Mouse (Mus musculus) adrenal gland, postnatal 25 days (tissue): ENCODE measurements around the gene Stim1. TPM values are rescaled to one million over a fixed set of nuclear protein-coding genes. Genes with fewer than 3 reads are reported as not detected.

Experiments
- DNase-seq: peaks from one replicate; pipeline ENCODE4 v3.0.0; 2021; ENCODE audit warnings: mixed read lengths
- total RNA-seq: library from RNA; stranded (reverse); gene quantifications from 2 replicates; pipeline ENCODE4 v1.2.3, GENCODE M21; 2021

The Stim1 gene
- total RNA-seq, 1 experiment from 2014 or later: 65.8 TPM

DNA sequence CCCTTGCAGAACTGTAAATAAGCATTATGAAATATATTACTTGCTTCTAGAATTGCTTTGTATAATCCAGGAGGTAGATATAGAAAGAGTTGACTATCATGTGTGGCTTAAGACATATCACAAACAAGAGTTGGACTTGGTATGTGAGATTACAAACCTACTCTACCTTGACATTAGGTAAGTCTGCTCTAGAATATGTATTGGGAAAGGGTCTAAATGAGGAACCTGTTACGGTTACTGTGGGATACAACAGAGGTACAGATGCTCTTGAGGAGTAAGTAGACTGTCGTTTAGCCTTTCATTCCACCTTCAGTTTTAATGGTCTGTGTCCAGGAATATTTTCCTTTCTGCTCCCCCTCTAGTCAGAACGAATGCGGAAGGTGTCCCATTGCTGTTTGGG lies 34.9 kb downstream of the Stim1 start:
- DNase-seq: no peak

DNA sequence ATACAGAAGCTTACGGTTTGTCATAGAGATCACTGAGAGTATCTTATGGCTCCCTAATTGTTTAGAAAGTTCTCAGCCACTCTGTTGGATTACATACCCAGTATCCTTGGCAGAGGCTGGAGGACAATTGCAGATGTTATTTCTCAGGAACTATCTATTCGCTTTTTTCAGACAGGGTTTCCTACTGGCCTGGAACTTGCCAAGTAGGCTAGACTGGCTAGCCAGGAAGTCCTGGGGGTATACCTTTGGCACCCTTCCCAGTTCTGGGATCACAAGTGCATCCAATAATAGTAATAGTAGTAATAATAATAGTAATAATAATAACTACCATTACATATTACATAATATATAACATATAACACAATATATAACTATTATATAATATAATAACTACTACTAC lies 38.0 kb downstream of the Stim1 start:
- DNase-seq: no peak

DNA sequence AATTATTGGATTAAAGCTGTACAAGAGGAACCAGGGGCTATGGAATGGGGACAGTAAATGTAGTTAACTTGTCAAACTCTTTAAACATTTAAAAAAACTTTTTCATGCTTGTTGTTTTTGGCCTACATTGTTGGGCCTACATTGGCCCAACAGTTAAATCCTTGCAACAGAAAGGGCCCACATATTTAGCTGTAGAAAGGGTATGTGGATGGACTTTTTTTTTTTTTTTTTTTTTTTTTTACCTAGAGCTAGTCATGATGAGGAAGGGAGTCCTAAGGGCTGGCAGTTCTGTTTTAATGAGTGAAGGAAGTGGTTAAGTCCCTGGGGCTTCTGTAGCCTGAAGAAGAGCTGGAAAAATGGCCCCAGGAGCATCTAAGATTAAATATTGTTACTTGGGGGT lies 42.7 kb downstream of the Stim1 start:
- no peak for DNase-seq

DNA sequence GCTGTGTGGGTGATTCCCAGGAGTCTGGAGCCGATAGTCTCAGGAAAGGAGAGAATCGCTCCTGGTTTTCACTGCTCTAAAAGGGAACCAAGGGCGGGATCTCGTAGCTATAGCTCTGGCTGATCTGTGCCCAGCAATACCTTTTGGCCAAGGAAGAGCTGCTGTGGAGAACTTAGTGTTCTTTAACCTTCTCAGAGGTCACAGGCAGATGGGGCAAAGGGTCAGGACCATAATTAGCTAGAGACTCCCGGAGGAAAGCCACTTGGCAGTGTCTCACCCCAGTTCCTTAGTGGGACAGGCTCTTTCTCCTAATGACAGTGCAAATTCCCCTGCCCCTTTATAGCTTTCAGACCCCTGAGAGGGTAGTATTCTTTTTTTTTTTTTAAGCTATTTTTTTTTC lies 43.2 kb downstream of the Stim1 start:
- no peak for DNase-seq

DNA sequence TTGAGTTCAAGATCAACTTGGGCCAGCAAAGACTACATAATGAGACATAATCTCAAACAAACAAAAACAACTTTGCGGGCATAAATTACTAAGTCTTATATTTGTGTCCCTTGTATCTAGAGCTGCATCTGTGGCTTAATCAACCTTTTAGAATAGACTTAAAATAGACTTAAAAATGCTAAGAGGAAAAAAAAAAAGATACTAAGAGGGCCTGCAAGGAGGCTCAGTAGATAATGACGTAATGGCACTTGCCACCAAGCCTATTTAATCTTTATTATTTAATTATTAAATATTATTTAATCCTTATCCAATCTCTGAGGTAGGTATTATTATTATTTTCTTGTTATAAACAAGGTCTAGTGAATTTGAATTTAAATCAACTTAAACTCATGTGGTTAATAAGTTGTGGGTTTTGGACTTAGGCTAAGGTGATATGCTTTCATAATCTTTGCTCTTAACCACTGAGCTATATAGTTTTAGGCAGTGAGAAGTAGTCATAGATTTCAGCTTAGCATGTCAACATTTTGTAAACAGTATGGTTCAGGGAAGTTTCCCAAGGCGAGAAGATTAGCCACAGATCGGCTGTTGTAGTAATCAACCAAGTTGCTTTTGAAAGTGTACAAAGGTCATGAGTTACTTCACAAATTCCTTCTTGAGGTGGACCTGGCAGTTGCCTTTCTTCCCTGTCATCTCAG lies 45.4 kb downstream of the Stim1 start:
- DNase-seq: no peak

DNA sequence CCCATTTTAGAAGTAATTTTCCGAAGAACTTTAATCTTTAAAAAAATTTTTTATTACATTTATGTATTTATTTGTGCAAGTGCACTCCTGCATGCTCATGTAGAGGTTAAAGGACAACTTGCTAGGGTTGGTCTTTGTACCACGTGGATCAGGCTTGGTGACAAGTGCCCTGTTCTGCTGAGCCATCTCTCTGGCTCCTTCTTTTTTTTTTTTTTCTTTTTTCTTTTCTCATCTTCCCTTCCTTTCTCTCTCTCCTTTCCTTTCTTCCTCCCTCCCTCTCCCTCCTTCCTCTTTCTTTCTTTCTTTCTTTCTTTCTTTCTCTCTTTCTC lies 45.9 kb downstream of the Stim1 start:
- DNase-seq: no peak

DNA sequence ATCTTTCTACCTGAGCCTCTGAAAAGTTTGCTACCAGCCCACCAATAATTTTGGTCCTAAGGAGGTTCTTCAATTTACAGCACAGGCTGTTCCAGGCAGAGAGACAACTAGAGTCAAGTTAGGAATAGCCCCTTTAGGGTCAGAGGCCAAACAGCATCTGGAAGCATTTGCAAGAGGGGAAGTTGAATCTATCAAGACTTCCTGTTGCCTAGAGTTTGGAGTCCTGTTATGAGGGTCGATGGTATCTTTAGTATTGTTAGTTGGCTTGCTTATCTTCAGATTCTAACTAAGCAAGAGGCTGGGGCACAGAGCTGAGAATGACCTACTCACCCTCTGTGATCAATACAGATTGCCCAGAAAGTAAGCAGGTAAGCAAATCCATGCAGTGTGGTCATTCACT lies 46.5 kb downstream of the Stim1 start:
- DNase-seq: no peak

DNA sequence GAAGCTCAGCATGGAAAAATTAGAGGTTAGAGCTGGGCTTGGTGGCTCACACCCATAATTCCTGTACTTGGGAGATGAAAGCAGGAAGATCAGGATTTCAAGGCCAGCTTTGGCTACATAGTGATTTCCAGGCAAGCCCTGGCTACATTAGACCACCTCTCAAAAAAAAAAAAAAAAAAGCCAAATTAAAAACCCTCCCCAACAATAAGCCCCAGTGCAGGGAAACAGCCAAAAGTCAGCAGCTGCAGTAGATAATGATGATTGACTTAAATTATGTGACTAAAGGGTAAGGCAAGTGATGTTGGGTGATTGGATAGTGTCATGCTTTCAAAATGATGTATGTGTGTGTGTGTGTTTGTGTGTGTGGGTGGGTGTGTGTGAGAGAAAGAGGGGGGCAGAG lies 47.3 kb downstream of the Stim1 start:
- no peak for DNase-seq

DNA sequence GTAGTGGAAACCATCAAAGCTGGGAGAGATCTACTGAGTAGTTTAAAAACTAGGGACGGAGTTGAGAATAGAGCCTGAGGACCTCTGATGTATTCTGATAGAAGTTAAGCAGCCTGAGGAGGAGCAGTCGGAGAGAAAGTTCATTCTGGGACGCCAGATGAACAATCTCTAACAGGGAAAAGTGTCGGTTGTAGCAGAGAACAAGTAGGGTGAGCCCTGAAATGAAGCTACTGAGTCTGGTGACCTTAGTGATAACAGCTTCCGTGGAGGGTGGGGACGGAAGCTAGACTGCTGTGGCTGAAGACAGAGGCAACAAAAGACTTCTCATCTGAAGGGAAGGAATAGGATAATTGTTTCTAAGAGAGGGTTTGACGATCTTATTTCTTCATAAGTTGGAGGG lies 47.8 kb downstream of the Stim1 start:
- no peak for DNase-seq

DNA sequence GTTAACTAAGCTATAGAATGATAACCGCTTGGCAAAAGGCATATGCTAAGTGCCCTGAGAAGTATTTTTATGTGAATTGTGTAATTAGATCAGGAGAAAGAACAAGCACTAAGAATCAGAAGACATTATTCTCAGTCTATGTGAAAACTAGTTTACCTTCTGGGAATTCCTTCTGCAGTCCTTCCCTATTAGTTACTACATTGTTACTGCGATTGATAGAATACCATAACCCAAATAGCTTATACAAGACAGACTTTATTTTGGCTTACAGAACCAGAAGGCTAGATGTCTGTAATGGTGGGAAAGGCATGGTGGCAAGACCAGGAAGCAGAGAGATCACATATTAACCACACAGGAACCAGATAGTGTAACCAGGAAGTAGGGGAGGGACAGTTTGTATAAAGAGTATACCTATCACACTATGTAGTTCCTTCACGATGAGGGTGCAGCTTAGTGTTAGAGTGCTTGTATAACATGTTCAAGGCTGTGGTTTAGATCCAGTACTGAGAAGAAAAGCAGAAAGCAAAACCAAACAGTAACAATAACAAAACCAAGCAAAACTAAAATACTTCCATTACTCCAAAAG lies 50.1 kb downstream of the Stim1 start:
- no peak for DNase-seq

DNA sequence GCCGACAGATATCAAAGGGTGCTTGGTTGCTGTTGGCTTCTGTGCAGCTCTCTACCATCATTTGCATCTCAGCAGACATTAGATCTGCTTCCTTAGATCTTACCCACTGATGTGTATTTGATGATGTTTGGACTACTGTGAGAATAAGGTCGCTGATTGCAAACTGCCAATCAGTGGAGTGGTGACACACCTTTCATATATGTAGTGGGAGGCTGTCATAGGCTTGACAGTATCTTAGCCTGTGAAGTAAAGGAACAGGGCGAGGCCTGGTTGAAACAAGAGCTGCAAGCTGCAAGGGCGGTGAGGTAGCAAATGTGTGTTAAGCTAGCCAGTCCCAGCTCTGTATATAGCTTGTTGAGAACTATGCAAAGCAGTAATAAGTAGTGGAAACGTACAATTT lies 54.5 kb downstream of the Stim1 start:
- DNase-seq: no peak

DNA sequence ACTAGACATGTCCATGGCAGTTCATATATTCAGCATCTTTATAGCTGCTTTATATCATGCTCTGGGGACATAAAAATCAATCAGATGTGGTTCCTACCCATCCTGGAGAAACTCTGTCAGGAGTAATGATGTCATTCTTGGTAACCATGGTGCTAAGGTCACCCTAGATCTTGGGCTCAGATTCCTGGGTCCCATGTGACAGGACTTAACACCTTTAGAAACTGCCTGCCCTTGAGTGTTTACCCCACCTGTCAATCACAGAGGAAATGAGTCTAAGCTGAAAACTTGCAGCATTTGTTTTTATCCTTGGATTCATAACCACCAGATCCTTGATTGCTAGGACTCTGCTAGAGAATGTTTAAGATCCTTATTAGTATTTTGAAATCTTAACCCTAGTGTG lies 58.7 kb downstream of the Stim1 start:
- DNase-seq: no peak

DNA sequence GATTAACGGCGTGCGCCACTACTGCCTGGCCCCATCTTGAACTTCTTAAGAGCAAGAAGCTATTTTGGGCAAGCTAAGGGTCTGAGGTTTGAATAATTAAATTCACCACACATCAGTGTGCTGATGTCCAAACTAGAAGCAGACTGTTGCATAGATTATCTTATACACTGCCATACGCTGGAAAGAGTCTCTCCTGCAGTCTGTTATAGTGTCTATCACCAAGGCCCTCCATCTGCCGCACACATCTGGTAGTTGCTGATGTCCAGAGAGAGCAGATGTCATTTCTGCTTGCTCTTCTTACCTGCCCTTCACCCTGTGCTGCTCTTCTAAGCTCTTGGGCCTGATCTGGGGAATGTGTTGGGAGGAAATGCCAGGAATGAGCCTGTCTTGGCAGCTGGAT lies 62.7 kb downstream of the Stim1 start:
- no peak for DNase-seq

DNA sequence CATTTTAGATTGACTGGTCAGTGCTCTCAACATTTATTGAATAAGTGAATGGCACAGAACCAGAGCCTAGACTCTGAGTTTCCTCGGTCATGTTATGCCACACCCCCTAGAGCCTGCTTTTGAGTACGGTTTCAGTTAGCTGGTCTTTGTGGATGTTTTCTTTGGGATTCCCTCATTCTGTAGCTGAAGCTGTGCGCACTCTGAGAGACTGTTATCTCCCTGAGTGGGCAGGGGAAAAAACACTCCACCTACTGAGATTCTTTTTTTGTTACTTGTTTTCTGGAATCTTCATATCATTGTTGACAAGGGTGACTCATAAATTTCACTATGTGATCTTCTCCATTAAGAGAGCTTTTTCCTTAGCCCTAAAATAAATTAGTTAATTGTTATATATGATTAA lies 63.9 kb downstream of the Stim1 start:
- no peak for DNase-seq

DNA sequence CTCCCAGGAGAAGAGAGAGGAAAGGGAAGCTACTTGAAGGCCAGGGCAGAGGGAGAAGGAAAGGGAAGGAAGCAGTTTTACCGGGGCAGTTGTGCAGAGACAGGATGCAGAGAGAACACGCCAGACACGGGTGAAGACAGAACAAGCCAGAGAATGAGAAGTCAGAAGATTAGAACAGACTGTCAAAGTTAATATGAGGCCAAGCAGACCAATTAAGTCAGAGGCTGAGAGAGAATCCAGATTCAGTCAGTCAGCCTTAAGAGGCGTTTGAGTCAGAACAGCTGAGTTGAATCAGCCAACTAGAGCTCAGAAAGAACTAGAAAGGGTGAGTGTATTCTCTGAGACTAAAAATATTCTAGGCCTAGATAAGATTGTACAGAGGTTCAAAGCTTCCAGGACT lies 66.1 kb downstream of the Stim1 start:
- DNase-seq: no peak

DNA sequence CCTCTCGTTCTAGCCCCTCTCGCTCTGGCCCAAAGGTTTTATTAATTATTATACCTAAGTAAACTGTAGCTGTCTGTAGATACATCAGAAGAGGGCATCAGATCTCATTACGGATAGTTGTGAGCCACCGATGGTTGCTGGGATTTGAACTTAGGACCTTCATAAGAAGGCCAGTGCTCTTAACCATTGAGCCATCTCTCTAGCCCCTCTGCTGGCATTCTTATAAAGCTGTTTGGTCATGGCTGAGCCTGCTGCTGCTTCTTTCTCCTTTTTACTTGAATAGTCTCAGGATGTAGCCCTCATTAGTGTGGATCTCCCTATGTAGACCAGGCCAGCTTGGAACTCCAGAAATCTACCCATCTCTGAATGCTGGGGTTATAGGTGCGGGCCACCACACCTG lies 69.7 kb downstream of the Stim1 start:
- no peak for DNase-seq

DNA sequence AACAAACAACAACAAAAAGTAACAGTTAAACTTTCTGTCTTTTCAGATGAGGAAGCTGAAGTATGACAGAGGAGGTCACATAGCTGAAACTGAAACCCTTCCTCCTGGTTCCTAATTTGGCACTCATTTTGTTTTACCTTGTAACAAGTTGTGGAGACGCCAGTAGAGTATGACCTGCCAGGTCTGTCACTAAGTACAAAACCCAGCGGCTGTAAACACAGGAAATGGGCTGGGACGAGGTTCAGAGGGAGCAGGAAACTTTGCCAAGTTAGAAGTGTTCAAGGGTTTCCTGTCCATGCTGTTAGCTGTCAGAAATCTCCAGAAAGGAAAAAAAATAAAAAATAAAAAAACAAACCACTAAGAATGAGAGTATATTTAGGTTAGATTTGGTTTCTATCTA lies 70.3 kb downstream of the Stim1 start:
- DNase-seq: peak; percentile 18

DNA sequence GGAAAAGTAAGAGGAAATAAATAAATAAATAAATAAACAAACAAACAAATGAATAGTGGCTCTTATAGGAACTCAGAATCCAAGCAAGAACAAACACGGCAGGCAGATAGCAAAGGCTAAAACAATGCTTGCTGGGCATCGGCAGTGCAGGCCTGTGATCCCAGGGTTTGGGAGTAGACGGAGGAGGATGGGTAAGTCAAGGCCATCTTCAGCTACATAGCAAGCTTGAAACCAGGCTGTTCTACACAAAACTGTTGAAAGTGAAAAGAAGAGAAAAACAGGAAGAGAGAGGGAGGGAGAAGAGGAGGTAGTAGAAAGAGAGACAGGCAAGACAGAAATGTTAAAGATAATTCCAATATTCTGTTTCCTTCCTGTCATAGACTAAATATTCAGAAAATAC lies 71.3 kb downstream of the Stim1 start:
- no peak for DNase-seq

DNA sequence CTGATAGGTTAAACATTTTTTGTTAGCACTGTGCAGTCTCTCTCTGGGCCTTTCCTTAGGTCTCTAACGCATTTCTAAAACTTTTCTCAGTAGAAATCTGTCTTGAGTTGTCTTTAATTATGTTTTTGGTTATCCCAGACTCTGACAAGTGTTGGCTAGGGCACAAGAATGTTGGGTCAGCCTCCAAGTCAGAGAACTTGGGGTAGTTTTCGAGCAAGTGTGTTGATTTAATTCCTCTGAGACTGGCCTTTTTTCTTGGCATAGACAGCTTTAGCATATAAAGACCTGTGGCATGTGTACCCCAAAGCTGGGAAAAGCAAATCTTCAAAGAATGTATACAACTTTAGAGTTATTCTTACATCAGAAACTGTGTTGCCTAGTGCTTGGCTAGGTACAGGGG lies 78.3 kb downstream of the Stim1 start:
- DNase-seq: no peak

DNA sequence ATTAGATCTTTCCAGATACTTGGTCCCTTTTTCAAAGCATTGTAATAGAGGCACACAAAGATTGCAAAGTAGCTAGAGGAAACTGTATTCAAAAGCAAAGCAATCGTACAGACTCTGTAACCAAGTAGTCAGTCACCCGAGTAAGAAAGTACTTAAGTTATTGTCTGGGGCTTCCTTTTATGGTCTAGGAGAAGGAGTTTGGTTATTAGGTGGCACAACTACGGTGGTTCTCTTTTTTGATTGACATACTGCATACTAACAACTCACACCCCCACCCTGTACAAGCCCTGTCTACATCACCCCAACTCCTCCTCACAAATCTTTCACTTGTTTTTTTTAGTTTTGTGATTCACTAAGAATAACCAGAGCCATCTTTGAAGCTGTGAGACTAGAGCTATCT lies 79.7 kb downstream of the Stim1 start:
- DNase-seq: no peak

DNA sequence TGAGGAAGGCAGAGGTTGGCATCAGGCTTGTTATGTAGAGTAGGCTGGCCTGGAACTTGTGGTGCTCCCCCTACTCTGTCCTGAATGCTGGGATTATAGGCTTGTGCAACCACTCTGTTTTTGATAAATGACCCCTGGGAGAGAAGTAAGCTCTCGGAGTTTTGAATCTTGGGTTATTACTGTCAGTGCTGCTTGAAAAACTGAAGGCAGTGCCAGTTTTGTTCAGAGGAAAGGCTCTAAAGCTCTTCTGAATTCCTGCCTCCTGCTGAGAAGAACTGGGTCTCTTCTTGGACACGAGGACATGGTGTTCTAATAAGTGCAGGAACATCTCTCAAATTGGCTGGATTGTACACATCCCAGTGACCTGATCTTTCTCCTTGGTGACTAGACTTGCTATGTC lies 81.1 kb downstream of the Stim1 start:
- DNase-seq: no peak

DNA sequence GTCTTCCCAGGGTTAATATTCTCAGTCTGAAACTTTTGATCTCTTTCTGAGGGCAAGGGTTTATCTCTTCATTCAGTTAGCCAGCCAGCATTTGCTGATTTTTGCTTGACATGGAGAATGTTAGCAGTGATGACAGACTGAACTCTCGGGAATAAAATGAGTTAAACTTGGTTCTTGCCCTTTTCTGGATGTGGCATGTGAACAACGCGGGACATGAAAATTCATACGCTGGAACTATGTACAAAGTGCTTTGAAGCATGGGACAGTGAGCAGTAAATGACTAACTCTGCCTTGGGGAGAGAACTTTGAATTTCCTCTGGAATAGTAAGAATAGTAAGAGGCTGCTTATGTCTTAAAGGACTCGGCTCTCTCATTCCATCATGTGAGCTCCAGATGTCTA lies 81.6 kb downstream of the Stim1 start:
- no peak for DNase-seq

DNA sequence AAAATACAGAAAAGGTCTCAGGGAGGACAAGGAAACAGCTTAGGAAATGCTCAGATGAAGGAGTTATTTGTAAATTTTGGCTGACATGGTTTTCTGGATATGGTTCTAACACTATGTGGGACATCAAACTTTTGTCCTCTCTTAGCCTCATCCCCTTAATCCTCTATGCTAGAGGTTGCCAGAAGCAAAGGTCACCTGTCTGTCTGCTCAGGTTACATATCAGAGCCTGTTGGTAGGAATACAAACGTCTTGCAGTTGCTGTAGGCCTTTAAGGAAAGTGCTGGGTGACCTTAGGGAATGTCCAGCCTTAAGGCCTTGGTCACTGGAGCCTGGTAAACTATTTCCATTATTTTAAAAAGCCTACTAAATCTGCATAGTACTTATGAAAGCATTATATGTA lies 85.8 kb downstream of the Stim1 start:
- no peak for DNase-seq

DNA sequence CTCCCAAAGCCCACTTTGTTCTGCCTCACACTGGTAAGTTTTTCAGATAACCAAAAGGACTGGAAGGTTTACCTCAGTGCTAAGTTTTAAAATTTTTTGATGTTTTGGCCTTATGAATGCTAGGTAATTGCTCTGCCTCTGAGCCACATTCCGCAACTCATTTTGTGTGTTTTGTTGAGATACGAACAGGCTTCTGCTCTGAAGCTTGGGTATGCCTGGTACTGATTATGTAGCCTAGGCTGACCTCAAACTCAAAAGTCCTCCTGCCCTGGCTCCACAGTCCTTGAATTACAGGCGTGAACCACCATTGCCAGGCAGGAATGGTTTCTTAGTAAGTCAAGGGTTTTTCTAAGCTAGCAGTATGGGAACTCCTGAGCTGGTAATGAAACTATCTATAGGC lies 90.5 kb downstream of the Stim1 start:
- no peak for DNase-seq

DNA sequence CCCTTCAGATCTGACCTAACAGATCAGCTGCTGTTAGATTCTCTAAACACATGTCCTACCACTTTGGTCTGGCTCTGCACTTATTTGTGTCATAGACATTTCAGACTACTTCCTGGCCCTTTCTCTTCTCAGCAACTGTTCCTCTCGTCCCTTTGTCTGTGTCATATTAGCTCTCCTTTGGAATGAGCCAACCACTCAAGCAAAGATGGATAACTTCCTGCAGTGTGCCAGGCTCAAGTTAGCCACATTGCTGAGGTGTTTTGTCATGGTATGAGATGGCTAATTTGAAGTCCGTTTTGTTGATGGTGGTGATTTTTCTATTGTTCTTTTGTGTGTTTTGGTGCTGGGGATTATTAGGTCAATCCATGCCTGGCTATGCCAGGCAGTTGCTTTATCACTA lies 93.7 kb downstream of the Stim1 start:
- DNase-seq: no peak
